Mouse (Mus musculus) hindbrain, embryonic 14.5 days (tissue): Measurements from ENCODE around the gene Chmp2a. TPM values are rescaled to one million over a fixed set of nuclear protein-coding genes. Genes with fewer than 3 reads are reported as not detected.

ENCODE experiments used
- ATAC-seq: fragments of 200-750 bp; cut with Nextera tagmentation; 2 replicates; pipeline ENCODE4 v1.8.0; 2017; ENCODE audit warnings: moderate number of reproducible peaks, mild to moderate bottlenecking, moderate TSS enrichment, moderate library complexity; ENCODE audit not compliant: low FRiP score
- DNase-seq: peaks from one replicate; pipeline ENCODE4 v3.0.0-alpha.2; 2015; ENCODE audit warnings: low spot score
- H3K27ac ChIP-seq: fragments of 300-500 bp; sonication (generic); 2 replicates; pipeline ENCODE4 v1.5.1; 2014; ENCODE audit warnings: mild to moderate bottlenecking, moderate library complexity
- H3K27me3 ChIP-seq: fragments of 300-500 bp; sonication (generic); 2 replicates; pipeline ENCODE4 v1.6.1; 2014; ENCODE audit warnings: mild to moderate bottlenecking, low read length, mixed read lengths; ENCODE audit not compliant: control insufficient read depth, insufficient read depth
- H3K36me3 ChIP-seq: fragments of 300-500 bp; sonication (generic); replicated peaks from 2 replicates; pipeline ENCODE4 v1.6.1; 2014; ENCODE audit not compliant: control insufficient read depth, insufficient read depth
- H3K4me1 ChIP-seq: fragments of 300-500 bp; sonication (generic); replicated peaks from 2 replicates; pipeline ENCODE4 v1.6.1; 2014; ENCODE audit warnings: antibody characterized with exemption, low read length, mixed read lengths; ENCODE audit not compliant: control insufficient read depth, insufficient read depth
- H3K4me2 ChIP-seq: fragments of 300-500 bp; sonication (generic); replicated peaks from 2 replicates; pipeline ENCODE4 v1.6.1; 2014; ENCODE audit warnings: mild to moderate bottlenecking, moderate library complexity
- H3K4me3 ChIP-seq: fragments of 300-500 bp; sonication (generic); replicated peaks from 2 replicates; pipeline ENCODE4 v1.5.1; 2014; ENCODE audit warnings: mild to moderate bottlenecking, low read length
- H3K9ac ChIP-seq: fragments of 300-500 bp; sonication (generic); 2 replicates; pipeline ENCODE4 v1.6.1; 2014
- H3K9me3 ChIP-seq: fragments of 300-500 bp; sonication (generic); 2 replicates; pipeline ENCODE4 v1.6.1; 2016; ENCODE audit warnings: low read length; ENCODE audit not compliant: control insufficient read depth
- WGBS: fragments of 180-500 bp; shearing (Covaris S2); extraction: QIAGEN DNeasy Blood & Tissue Kit; methylation state at CpG from one replicate; pipeline ENCODE4 v1.1.7; 2014; 5-methylcytosine and 5-hydroxymethylcytosine counted together
- polyA plus RNA-seq: library from polyadenylated mRNA; unstranded; fragments of >200 nt; fragmentation: Nextera tagmentation; extraction: Ambion mirVana; gene quantifications from 2 replicates; pipeline ENCODE4 v1.2.1, GENCODE M21; 2014

Chmp2a gene
- polyA plus RNA-seq, 1 experiment from 2014 or later, result 184 TPM

- H3K4me1 ChIP-seq, result no peaks in the 10 kb centered on the region
- DNase-seq, result no peak
- no peak overlapping the region for H3K27ac ChIP-seq
- no peak for ATAC-seq
- no peaks in the 10 kb centered on the region for H3K36me3 ChIP-seq
- 89% methylated on average over 10 of the region's 10 CpGs for WGBS
- H3K9ac ChIP-seq, result no peak overlapping the region
- H3K4me3 ChIP-seq, result no peak overlapping the region
- no peak overlapping the region for H3K4me2 ChIP-seq
- no peaks in the 10 kb centered on the region for H3K27me3 ChIP-seq
- H3K9me3 ChIP-seq, result no peaks in the 10 kb centered on the region
Measured at GRCm38 (mm10) chr7:12993148-12993547, 41.5 kb downstream of the Chmp2a start.

- ATAC-seq (no peak), DNase-seq (no peak)
- H3K4me2 ChIP-seq, result no peak overlapping the region
- H3K4me1 ChIP-seq, result no peaks in the 10 kb centered on the region
- H3K36me3 ChIP-seq, result no peaks in the 10 kb centered on the region
- no peak overlapping the region for H3K4me3 ChIP-seq
- 6% methylated on average over 3 of the region's 3 CpGs for WGBS
- H3K9me3 ChIP-seq, result no peaks in the 10 kb centered on the region
- H3K9ac ChIP-seq, result no peak overlapping the region
- no peak overlapping the region for H3K27ac ChIP-seq
- no peaks in the 10 kb centered on the region for H3K27me3 ChIP-seq
Measured at GRCm38 (mm10) chr7:12992222-12992621, 42.4 kb downstream of the Chmp2a start.

DNA sequence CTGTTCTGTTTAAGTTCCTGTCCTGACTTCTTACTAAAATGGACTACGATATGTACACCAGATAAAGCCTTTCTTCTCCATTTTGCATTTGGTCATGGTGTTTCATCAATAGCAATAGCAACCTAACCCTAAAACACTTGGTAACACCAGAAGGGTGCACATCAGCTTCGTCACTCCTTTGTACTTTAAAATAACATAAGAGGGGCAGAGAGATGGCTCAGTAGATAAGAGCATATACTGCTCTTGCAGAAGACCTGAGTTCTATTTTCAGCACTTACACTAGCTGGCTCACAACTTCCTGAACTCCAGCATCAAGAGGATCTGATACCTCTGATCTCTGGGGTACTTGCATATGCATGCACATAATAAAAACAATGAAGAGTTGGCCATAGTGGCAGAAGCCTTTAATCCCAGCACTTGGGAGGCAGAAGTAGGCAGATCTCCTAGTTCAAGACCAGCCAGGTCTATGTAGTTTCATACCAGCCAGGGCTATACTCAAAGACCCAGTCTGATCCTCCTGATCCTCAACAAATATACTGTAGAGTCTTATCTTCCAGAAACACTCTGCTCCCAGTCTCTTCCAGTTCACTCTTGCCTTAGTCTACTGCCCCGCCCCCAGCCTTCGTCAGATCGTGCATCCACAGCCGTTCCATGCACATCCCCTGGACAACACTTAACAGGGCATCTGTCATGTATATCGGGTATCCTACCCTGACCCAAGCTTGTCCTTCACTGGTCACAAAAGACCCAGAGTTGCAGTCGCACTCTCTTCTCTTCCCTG, 47.0 kb downstream of the Chmp2a start:
- no peaks in the 10 kb centered on the region for H3K4me1 ChIP-seq
- ATAC-seq, result no peak
- H3K36me3 ChIP-seq, result 0 out of 2 replicates have a peak, but pooled peaks cover 5% of the 10 kb centered on the region
- H3K27ac ChIP-seq, result no peak overlapping the region
- WGBS, result 86% methylated on average over 8 of the region's 8 CpGs
- H3K9me3 ChIP-seq, result no peaks in the 10 kb centered on the region
- DNase-seq, result no peak
- H3K9ac ChIP-seq, result no peak overlapping the region
- no peak overlapping the region for H3K4me3 ChIP-seq
- no peak overlapping the region for H3K4me2 ChIP-seq
- no peaks in the 10 kb centered on the region for H3K27me3 ChIP-seq

DNA sequence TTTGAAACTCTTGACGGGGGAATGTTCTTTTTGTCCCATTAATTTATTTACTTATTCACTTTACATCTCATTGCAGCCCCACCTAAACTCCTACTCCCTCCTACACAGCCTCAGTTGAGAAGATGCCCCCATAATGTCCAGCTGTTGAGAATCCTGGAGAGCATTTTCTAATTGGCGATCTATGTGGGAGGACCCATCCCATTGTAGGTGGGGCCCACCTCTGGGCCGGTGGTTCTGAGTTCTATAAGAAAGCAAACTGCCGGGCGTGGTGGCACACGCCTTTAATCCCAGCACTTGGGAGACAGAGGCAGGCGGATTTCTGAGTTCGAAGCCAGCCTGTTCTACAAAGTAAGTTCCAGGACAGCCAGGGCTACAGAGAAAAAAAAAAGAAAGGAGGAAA, 47.7 kb downstream of the Chmp2a start:
- WGBS, result 88% methylated on average over 8 of the region's 8 CpGs
- Histone ChIP-seq H3K27me3 (no peaks in the 10 kb centered on the region), H3K4me2 (no peak overlapping the region), H3K9ac (no peak overlapping the region), H3K4me1 (no peaks in the 10 kb centered on the region), H3K9me3 (no peaks in the 10 kb centered on the region), H3K27ac (no peak overlapping the region), H3K4me3 (no peak overlapping the region), H3K36me3 (0 out of 2 replicates have a peak, but pooled peaks cover 6% of the 10 kb centered on the region)
- no peak for ATAC-seq
- DNase-seq, result no peak

DNA sequence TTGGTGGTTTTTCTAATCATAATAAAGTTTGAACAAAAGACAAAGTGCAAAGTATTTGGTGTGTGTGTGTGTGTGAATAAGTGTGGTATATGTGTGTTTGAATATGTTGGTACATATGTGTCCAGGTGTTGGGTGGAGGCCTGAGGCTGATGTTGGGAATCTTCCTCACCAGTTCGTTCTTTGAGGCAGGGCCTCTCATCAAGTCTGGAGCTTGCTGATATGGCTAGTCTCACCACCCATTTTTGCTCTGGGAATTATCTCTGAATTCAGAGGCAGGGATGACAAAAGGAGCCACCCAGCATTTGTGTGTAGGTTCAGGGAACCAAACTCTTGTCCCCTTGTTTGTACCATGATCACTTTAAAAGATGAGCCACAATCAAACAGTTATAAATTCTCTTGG, 48.9 kb downstream of the Chmp2a start:
- WGBS, result 94% methylated on average over 1 of the region's 1 CpGs
- Histone ChIP-seq H3K9me3 (no peaks in the 10 kb centered on the region), H3K4me3 (no peak overlapping the region), H3K9ac (no peak overlapping the region), H3K4me1 (no peaks in the 10 kb centered on the region), H3K36me3 (0 out of 2 replicates have a peak, but pooled peaks cover 6% of the 10 kb centered on the region), H3K4me2 (no peak overlapping the region), H3K27ac (no peak overlapping the region), H3K27me3 (no peaks in the 10 kb centered on the region)
- ATAC-seq, result no peak
- DNase-seq, result no peak

Other genes starting within 250 kb of the Chmp2a start
- gene Zscan18, start 231.2 kb downstream of the Chmp2a start, polyA plus RNA-seq, result 27.7 and 31.0 TPM in 2 replicates
- 30.8 and 31.5 TPM in 2 replicates for gene Zfp329, start 215.9 kb downstream of the Chmp2a start, polyA plus RNA-seq
- gene Zfp110, start 200.0 kb downstream of the Chmp2a start, polyA plus RNA-seq, result 26.9 and 27.7 TPM in 2 replicates
- gene Zfp128, start 153.6 kb downstream of the Chmp2a start, polyA plus RNA-seq, result 7.8 and 9.1 TPM in 2 replicates
- 10.5 and 13.0 TPM in 2 replicates for gene Zscan22, start 137.0 kb downstream of the Chmp2a start, polyA plus RNA-seq
- gene Rps5, start 112.5 kb downstream of the Chmp2a start, polyA plus RNA-seq, result 671 and 781 TPM in 2 replicates
- 0.87 and 0.95 TPM in 2 replicates for gene Rnf225, start 107.4 kb downstream of the Chmp2a start, polyA plus RNA-seq
- gene Zfp324, start 69.0 kb downstream of the Chmp2a start, polyA plus RNA-seq, result 12.2 and 13.9 TPM in 2 replicates
- gene Zfp446, start 57.0 kb downstream of the Chmp2a start, polyA plus RNA-seq, result 6.6 and 8.9 TPM in 2 replicates
- gene Slc27a5, start 36.6 kb downstream of the Chmp2a start, polyA plus RNA-seq, result 0.14 and 0.29 TPM in 2 replicates
- 268 and 271 TPM in 2 replicates for gene Trim28, start 35.7 kb downstream of the Chmp2a start, polyA plus RNA-seq
- gene Zbtb45, start 24.8 kb downstream of the Chmp2a start, polyA plus RNA-seq, result 37.9 and 40.8 TPM in 2 replicates
- 178 and 179 TPM in 2 replicates for gene Ube2m, start 3.5 kb upstream of the Chmp2a start, polyA plus RNA-seq
- gene Mzf1, start 20.0 kb upstream of the Chmp2a start, polyA plus RNA-seq, result 6.2 and 6.4 TPM in 2 replicates
- 0.11 and 0.21 TPM in 2 replicates for gene Vmn1r85, start 60.4 kb upstream of the Chmp2a start, polyA plus RNA-seq
- gene Vmn1r86, start 85.1 kb upstream of the Chmp2a start, polyA plus RNA-seq, result not detected in 2 replicates
- gene Vmn1r87, start 105.3 kb upstream of the Chmp2a start, polyA plus RNA-seq, result not detected in 2 replicates
- gene Vmn1r88, start 124.8 kb upstream of the Chmp2a start, polyA plus RNA-seq, result not detected in 2 replicates
- gene Vmn1r89, start 178.2 kb upstream of the Chmp2a start, polyA plus RNA-seq, result not detected in 2 replicates
- gene Lig1, start 242.5 kb upstream of the Chmp2a start, polyA plus RNA-seq, result 32.7 and 37.7 TPM in 2 replicates
- 4.6 and 6.2 TPM in 2 replicates for gene Zswim9, start 243.9 kb upstream of the Chmp2a start, polyA plus RNA-seq